Mouse (Mus musculus): ENCODE data around the gene Yaf2. TPM values are rescaled to one million over a fixed set of nuclear protein-coding genes. Genes with fewer than 3 reads are reported as not detected.

Yaf2 gene
- total and polyA plus RNA-seq, 3 experiments: 37.7 to 50.7 TPM; not detected in 1

DNA sequence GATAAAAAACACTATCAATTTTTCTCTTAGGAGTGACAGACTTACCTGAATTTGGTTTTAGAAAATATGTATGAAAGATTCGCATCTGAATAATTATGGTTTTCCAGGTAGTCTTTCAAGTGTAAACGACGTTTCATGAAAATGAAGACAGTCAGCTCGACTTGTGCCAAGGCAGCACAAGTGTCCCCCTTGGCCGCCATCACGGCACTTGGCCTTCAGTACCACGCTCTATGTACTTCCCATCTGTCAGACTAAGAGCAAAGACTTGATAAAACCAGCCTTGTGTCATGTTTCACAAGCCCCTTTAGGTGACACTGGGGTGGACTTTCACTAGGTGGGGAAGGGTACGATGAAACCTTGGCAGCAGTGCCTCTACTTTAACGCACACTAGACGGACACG is 5.5 kb downstream of the Yaf2 start:
- H3K4me3 ChIP-seq (ENCODE audit: control insufficient read depth in 1 of 2, insufficient read depth in 1 of 2, low read depth in 2 of 2, low read length in 2 of 2): no peak overlapping the region
- no peak overlapping the region for H3K27ac ChIP-seq (ENCODE audit: control insufficient read depth, low read depth, low read length)
- no peak overlapping the region for H3K9ac ChIP-seq (ENCODE audit: control insufficient read depth, low read depth, low read length, poor library complexity, severe bottlenecking)
- no peak for DNase-seq (ENCODE audit: low read depth, low spot score)
- H3K4me1 ChIP-seq (ENCODE audit: control insufficient read depth in 1 of 2, insufficient read depth in 2 of 2, low read length in 2 of 2): no peaks in the 10 kb centered on the region; a peak in 1 of 4 replicates
- no peaks in the 10 kb centered on the region for H3K27me3 ChIP-seq (ENCODE audit: control insufficient read depth in 1 of 2, insufficient read depth in 2 of 2, low read length in 2 of 2)
- TF ChIP-seq ZC3H11A (IDR thresholded peaks at IDR 0.05; ENCODE audit: low read depth, low read length): no peak
- no peak for TF ChIP-seq ELF1 (IDR thresholded peaks at IDR 0.05; ENCODE audit: low read depth, low read length)
- TF ChIP-seq ZMIZ1 (IDR thresholded peaks at IDR 0.05; ENCODE audit: low read depth, low read length): no peak
- H3K36me3 ChIP-seq (ENCODE audit: control insufficient read depth in 1 of 2, insufficient read depth in 2 of 2, low read length in 2 of 2): peaks cover 2 to 3% of the 10 kb centered on the region in 2 experiments; a peak in 3 of 4 replicates
- H3K79me2 ChIP-seq (ENCODE audit: control insufficient read depth, insufficient read depth, low read length, poor library complexity): peaks cover 33% of the 10 kb centered on the region
- H3K9me3 ChIP-seq (replicated peaks; ENCODE audit: insufficient read depth, low read length): no peaks in the 10 kb centered on the region

DNA sequence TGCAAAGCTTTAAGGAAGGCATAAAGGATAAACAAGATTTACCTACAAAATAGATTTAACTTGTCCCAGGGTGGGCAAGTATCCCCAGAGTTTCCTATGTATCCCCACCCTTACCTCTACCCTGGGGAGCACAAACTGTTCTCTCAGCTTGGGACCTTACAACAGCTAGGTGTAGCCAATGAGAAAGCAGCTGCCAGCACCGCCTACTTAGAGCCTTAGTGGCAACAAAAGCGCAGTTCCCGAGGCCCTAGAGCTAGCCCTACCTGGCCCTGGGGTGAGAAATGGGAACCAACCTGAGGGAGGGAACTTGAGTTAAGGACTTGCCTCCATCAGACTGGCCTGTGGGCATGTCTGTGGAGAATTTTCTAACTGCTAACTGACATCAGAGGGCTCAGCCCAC is 9.5 kb downstream of the Yaf2 start:
- peaks cover 28% of the 10 kb centered on the region for H3K79me2 ChIP-seq (ENCODE audit: control insufficient read depth, insufficient read depth, low read length, poor library complexity)
- H3K27ac ChIP-seq (ENCODE audit: control insufficient read depth, low read depth, low read length): no peak overlapping the region
- H3K27me3 ChIP-seq (ENCODE audit: control insufficient read depth in 1 of 2, insufficient read depth in 2 of 2, low read length in 2 of 2): no peaks in the 10 kb centered on the region
- no peaks in the 10 kb centered on the region for H3K9me3 ChIP-seq (replicated peaks; ENCODE audit: insufficient read depth, low read length)
- H3K4me1 ChIP-seq (ENCODE audit: control insufficient read depth in 1 of 2, insufficient read depth in 2 of 2, low read length in 2 of 2): no peaks in the 10 kb centered on the region
- no peak for DNase-seq (ENCODE audit: low read depth, low spot score)
- no peak overlapping the region for H3K9ac ChIP-seq (ENCODE audit: control insufficient read depth, low read depth, low read length, poor library complexity, severe bottlenecking)
- TF ChIP-seq EP300 (IDR thresholded peaks at IDR 0.05; ENCODE audit: low read depth in 1 of 2, low read length in 2 of 2) (no peak), JUND (IDR thresholded peaks at IDR 0.05; ENCODE audit: low read depth, low read length) (no peak), CHD1 (IDR thresholded peaks at IDR 0.05; ENCODE audit: low read depth, low read length) (no peak), USF1 (IDR thresholded peaks at IDR 0.05; ENCODE audit: low read depth, low read length) (no peak), MAX (IDR thresholded peaks at IDR 0.05; ENCODE audit: low read length) (no peak), MEF2A (IDR thresholded peaks at IDR 0.05; ENCODE audit: extremely low read depth, insufficient replicate concordance, low read depth, low read length, poor library complexity, severe bottlenecking) (no peak), POLR2A (IDR thresholded peaks at IDR 0.05; ENCODE audit: control insufficient read depth in 1 of 2, insufficient read depth in 1 of 2, low read depth in 1 of 2, low read length in 2 of 2, poor library complexity in 1 of 2) (no peak), POLR2AphosphoS5 (IDR thresholded peaks at IDR 0.05; ENCODE audit: borderline replicate concordance, low read depth, low read length) (no peak), MYC (IDR thresholded peaks at IDR 0.05; ENCODE audit: low read depth, low read length) (no peak), SIN3A (IDR thresholded peaks at IDR 0.05; ENCODE audit: low read length) (no peak), ZC3H11A (IDR thresholded peaks at IDR 0.05; ENCODE audit: low read depth, low read length) (no peak), TAL1 (IDR thresholded peaks at IDR 0.05; ENCODE audit: low read length) (no peak), GATA1 (IDR thresholded peaks at IDR 0.05; ENCODE audit: low read depth, low read length) (no peak), ZKSCAN1 (IDR thresholded peaks at IDR 0.05; ENCODE audit: low read depth, low read length) (no peak)
- no peak overlapping the region for H3K4me3 ChIP-seq (ENCODE audit: control insufficient read depth in 1 of 2, insufficient read depth in 1 of 2, low read depth in 2 of 2, low read length in 2 of 2)
- H3K36me3 ChIP-seq (ENCODE audit: control insufficient read depth in 1 of 2, insufficient read depth in 2 of 2, low read length in 2 of 2): no peaks in the 10 kb centered on the region; a peak in 1 of 4 replicates

Data from MEL (cell line).